Mouse (Mus musculus) megakaryocyte, embryonic 14.5 days (primary cell): ENCODE measurements around the gene Iqce.

Experiments used
- FLI1 ChIP-seq: IDR thresholded peaks from 2 replicates; pipeline ENCODE4 v1.6.1; 2012; ENCODE audit warnings: low read length, inconsistent platforms, mixed read lengths
- GATA1 ChIP-seq: IDR thresholded peaks from 3 replicates; pipeline ENCODE4 v1.6.1; 2012; ENCODE audit warnings: mixed read lengths, low read length, inconsistent platforms, borderline replicate concordance

- TF ChIP-seq GATA1 (no peak), FLI1 (no peak)
Observed at GRCm38 (mm10) chr5:140675079-140675478, 27.1 kb downstream of the Iqce start.
